ENCODE assay signal across 17 mouse cellular contexts in genomic region chr13:41675498-41675897, GRCm38 (mm10).
"Had no signal": no experiment of that assay in that cellular context is flagged by ENCODE, and none has a peak within 500 bp of the region (broad histone marks: within the 10 kb centered on the region; RNA-seq: fewer than 3 reads in every experiment).

No protein-coding gene starts in this region.

- H3K9me3 ChIP-seq: liver, embryonic 15.5 days; lung, embryonic 15.5 days; megakaryocyte, embryonic 14.5 days; midbrain, embryonic 12.5 days; neural tube, embryonic 12.5 days had no signal

- ATAC-seq: liver, postnatal 0 days; lung, postnatal 0 days; midbrain, embryonic 16.5 days had no signal

- DNase-seq: liver, postnatal 0 days; lung, adult 2 months; lung, postnatal 14 days; lung, postnatal 36 days; midbrain, embryonic 14.5 days; right cerebral cortex, postnatal 14 days; thymus, adult 18-20 months; thymus, postnatal 14 days; thymus, postnatal 36 days had no signal

- H3K4me1 ChIP-seq: liver, embryonic 15.5 days; megakaryocyte, embryonic 14.5 days; midbrain, embryonic 12.5 days; neural tube, embryonic 12.5 days had no signal

- H3K4me2 ChIP-seq: liver, embryonic 15.5 days; lung, embryonic 15.5 days; midbrain, embryonic 12.5 days; neural tube, embryonic 12.5 days had no signal

- H3K4me3 ChIP-seq: liver, embryonic 15.5 days; lung, embryonic 15.5 days; megakaryocyte, embryonic 14.5 days; midbrain, embryonic 12.5 days; neural tube, embryonic 12.5 days had no signal

- H3K9ac ChIP-seq: liver, embryonic 15.5 days; liver, postnatal 0 days; lung, embryonic 15.5 days; midbrain, embryonic 12.5 days; neural tube, embryonic 12.5 days had no signal

- H3K27ac ChIP-seq: liver, embryonic 15.5 days; lung, embryonic 15.5 days; macrophage; midbrain, embryonic 12.5 days; neural tube, embryonic 12.5 days had no signal

- H3K27me3 ChIP-seq: liver, embryonic 15.5 days; lung, embryonic 15.5 days; megakaryocyte, embryonic 14.5 days; midbrain, embryonic 12.5 days; neural tube, embryonic 12.5 days had no signal

- H3K36me3 ChIP-seq: liver, embryonic 15.5 days; lung, embryonic 15.5 days; midbrain, embryonic 12.5 days; neural tube, embryonic 12.5 days had no signal
